Mouse (Mus musculus) heart, postnatal 36 days (tissue): ENCODE results near the gene Hddc3. TPM values are rescaled to one million over a fixed set of nuclear protein-coding genes. Genes with fewer than 3 reads are reported as not detected.

Source experiments
- DNase-seq, 2 experiments: peaks; one replicate each; pipeline ENCODE4 v3.0.0; 2021 to 2022
- intact Hi-C: fragments of 180-260 bp; cut with DNase I; formaldehyde crosslinking; loops from one replicate; pipeline ENCODE4 v1.15.1; 2025
- total RNA-seq, 2 experiments: library from RNA; stranded (reverse); gene quantifications; 2 replicates each; pipeline ENCODE4 v1.2.3; 2021

The Hddc3 gene
- total RNA-seq, 2 experiments from 2014 or later, result 36.1 to 36.4 TPM

DNA sequence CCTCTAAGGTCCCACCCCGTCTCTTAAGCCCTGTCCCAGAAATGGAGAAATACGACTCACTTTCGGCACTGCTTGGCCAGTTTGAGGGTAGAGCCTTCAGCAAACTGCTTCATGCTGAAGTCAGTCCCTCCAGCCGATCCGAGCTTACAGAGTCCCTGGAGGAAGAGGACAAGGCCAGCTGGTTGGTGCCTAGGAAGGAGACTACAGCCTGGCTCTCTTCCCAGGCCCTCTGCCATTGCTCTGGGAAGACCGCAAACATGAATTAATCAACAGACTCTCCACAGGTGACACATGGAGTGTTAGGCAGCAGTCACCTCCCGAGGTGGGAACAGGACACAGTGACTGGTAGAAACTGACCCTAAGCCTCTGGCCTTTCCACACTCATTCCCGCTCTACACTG, 12.6 kb upstream of the Hddc3 start:
- DNase-seq, result no peak
- intact Hi-C loops, result no loop called here

DNA sequence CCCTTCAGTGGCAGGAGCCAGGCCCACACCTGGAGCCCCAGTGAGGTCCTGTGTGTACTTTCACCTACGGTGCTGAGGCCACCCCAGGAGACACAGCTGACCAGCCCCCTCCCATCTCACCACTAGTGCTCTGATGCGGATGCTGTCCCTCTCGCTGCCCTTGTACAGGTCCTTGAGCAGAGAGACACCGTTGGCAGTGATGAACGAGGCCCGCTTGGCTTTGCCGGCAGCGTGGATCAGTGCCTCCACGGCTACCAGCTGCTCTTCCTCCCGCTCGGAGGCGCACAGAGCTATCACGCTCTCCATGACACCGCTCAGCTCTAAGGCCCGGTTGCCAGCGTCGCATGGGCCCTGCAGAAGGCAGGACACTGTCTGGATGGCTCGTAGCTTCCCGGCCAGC, 11.5 kb upstream of the Hddc3 start:
- intact Hi-C loops, result no loop called here
- DNase-seq, result no peak

DNA sequence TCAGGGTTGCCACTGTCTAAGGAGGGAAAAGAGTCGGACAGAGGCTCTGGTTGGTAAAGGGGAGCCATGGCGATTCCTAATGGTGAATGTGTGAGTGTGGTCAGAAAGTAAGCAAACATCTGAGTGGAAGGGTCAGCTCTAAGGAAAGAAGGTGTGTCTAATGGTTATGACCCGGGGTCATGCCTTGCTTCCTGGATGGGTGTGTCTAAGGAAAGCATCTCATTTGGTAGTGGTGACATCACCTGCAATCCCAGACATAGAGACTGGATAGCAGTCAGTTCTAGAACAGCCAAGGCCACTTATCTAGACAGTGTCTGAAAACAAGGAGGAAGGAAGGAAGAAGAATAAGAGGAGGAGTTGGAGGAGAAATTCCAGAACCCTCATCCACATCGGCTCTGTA, 8.1 kb upstream of the Hddc3 start:
- intact Hi-C loops, result no loop called here
- no peak for DNase-seq

DNA sequence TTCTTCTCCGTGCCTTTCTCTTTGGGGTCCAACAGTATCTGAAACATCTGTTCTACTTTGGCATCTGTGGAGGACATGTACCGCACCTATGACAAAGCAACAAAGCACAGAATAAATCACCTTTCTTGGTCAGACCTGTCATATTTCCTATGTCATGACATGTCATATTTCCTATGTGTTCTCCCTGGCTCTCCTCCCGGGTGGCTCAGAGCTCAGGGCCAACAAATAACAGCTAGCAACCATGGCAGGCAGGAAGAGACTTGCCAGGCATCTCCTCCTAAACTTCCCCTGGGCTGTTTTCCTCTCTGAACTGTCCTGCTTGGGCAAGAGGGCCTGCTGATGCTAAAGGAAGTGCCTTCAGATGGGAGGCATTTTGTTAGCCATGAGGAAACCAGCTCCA, 6.0 kb upstream of the Hddc3 start:
- no peak for DNase-seq
- intact Hi-C loops, result no loop called here

DNA sequence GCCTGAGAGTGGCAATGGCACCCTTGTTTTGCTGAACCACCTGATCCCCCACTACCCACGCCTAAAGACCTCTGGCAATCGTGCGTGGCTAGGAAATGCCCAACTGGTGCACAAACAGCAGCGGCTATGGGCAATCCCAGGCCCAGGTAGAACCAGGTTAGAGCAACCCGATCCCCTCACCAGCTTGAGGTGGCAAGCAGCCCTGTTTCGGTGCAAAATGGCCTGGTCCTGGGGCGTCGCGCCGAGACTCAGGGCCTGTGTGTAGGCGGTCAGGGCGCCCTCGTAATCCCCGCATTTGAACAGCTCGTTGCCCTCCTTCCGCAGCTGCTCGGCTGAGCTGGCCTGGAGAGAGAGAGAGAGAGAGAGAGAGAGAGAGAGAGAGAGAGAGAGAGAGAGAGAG, 3.5 kb upstream of the Hddc3 start:
- peak; percentile 23 to 33 for DNase-seq
- intact Hi-C loops, result no loop called here

DNA sequence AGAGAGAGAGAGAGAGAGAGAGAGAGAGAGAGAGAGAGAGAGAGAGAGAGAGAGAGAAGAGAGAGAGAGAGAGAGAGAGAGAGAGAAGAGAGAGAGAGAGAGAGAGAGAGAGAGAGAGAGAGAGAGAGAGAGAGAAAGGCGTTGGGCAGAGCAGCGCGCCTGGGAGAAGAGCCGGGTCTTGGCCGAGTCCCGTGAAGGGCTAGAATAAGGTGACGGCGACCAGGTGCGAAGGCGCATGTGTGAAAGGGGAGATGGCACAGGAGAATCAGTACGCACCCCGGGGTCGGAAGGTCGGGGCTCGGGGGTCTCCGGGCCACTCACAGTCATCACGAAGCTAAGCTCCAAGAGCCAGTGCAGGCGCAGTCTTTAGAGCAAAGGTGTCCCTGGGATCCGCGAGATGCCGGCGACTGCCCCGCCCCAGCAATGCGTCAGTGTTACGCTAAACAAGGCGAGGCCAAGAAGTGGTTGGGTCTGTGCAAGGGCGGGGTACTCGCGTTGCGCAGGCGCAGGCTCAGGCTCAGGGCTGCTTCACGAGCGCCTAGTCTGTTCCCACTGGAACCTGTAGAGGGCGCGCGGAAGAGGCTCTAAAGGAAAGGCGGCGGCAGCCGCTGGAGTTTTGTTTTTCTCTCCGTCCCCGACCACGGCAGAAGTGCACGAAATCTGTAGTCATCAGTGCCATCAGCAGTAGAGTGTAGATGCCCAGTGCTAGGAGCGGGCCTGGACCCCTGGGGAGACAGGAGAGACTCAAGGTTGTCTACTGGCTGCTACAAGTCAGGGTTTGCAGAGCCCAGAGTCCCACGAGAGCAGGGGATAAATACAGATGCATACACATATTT, 2.9 kb upstream of the Hddc3 start:
- intact Hi-C loops, result no loop called here

DNA sequence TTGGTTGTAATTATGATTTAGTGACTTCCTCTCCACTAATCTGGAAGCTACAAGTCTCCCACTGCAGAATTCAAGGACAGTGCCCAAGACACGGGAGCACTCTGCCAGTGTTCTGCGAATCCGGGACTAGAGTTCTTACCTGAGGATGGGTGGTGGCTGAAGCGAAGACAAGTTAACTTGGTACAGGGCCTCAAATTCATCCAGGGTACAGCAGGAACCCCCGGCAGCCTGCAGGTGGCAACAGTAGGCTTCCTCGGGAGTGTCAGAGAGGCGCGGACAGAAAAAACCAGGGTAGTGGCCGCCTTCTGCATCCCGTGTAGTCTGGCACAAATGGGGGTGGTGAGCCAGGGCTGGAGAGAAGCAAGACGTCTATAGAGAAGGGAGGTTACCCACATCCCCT, 2.1 kb upstream of the Hddc3 start, which contains the start of gene Unc45a:
Unc45a (minus strand) TSS at position 213 of the 400 bp plus-strand sequence.
- peak; percentile 65 to 69 for DNase-seq
- intact Hi-C loops, result loop anchor here (1.0 kb wide), 1 partner anchor 30 kb away; no protein-coding TSS in a partner anchor

More for the DNA sequence above, 2.9 kb upstream of the Hddc3 start:
- peak; percentile 98 for DNase-seq

DNA sequence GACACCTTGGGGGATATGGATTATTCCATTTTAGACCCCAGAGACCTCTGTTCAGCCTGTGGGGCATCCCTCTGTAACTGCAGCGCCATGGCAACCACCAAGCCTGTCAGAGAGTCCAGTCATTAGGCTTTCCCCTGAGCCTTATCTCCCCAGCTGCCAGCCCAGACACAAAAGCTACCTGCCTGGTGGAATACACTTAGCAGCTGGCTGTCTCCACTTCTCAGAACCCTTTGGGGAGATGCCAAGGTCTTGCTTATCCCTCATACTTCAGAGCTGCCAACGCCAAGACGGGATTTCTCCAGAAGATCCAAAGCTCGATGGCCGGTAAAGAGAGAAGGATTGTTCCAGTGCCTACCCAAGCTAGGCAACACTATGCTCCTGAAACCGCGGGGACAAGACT, 1.1 kb upstream of the Hddc3 start:
- intact Hi-C loops, result loop anchor here (1.0 to 2.0 kb wide), 3 partner anchors 29 to 243 kb away; no protein-coding TSS in a partner anchor

DNA sequence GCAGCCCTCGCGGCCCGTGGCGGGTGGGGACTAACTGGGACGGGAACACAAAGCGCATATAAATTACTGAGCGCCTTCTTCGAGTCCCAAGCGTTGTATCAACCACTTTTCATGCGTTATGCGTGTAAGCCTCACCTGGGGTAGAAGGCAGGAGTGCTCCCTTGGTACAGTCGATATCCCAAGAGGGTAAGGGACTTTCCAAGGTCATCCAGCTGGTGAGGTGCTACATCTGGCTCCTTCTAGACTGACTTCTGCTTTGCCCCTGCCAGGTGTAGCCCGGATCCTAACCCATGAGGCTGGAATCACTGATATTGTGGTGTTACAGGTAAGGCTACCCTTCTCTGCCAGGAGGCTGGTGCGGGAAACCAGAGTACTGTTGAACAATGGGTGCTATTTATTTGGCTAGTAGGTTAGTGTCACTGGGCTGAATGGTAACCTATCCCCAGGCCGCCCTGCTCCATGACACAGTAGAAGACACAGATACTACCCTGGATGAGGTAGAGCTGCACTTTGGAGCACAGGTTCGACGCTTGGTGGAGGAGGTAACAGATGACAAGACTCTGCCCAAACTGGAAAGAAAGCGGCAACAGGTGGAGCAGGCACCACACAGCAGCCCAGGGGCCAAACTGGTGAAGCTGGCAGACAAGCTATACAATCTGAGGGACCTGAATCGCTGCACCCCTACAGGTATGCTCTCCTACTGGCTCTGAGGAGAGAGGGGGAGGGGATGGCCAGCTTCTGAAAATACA, 540 bp downstream of the Hddc3 start:
- DNase-seq, result no peak
- intact Hi-C loops, result loop anchor here (2.0 kb wide), 2 partner anchors 33 to 241 kb away; no protein-coding TSS in a partner anchor

More for the DNA sequence above, 1.1 kb upstream of the Hddc3 start:
- no peak for DNase-seq

DNA sequence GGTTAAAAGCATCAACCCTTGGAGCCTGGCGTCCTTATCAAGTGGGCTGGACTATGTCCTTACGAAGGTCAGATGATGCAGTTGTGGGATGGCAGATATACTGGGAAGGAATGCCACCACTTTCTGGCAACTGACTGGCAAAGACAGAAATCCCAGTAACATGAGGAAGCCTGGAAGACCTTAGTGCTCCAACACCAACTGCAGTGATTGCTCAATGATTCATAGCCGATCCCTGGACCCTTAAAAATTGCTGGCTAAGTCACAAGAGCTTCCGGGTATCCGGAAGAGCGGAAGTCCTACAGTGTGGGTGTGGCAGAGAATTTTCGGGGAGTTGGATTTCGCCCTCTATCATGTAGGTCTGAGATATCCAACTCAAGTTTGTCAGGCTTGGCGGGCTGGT, 3.3 kb downstream of the Hddc3 start:
- DNase-seq, result no peak
- intact Hi-C loops, result no loop called here

DNA sequence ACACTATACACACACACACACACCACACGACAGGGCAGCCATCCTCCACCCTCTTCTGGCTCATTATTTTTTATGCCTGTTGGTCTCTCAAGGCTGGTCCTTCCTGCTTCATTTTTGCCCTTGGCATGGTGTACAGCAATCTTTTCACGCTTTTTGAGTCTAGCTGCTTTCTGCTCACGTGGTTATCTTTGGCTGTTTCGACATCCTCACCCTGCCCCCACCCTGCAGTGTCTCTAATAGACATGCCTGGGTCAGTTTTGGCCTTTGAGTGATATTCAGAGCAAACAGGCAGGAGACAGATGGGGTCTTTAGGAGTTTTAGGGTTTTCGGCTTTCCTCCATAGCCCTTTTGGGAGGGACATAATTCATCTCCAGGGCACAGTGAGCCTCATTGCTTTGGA, 3.9 kb downstream of the Hddc3 start:
- no peak for DNase-seq
- intact Hi-C loops, result no loop called here

DNA sequence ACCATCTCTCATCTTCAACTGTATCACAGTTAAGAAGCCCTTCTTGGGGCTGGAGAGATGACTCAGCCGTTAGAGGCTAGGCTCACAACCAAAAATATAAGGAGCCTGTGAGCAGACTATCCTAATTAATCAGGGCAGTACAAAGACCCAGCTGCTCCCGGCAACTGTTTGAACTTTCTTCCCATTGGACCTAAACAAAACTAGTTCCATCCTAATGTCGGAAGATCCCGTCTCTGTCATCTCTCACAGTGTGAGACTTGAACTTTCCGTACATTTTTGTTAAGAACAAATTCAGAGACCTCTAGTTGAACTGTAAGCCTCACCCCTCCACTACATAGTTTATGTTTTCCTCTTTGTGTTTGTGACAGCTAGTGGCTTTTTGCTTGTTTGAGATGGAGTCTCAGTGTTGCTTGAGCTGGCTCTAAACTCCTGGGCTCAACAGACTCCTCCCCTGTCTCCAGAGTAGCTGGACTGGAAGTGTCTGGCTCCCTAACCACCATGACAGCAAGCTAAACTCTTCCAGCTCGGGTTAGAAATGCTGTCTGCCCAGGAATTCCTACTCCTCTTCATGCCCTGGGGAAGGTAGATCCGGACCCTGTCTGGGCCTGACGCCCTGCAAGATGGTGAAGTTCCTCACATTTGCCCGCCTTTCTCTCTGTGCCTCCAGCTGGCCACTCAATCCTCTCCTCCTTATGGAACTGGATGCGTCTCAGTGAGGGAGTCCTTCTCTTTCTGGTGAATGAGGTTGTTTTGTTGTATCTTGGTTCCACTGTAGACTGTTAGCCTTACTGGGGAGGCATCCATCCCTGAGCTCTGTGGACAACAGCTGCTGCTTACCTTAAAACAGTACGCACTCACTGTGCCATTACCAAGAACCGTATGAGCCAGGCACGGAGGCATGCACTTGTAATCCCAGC, 5.0 kb downstream of the Hddc3 start:
- DNase-seq, result no peak
- intact Hi-C loops, result no loop called here

DNA sequence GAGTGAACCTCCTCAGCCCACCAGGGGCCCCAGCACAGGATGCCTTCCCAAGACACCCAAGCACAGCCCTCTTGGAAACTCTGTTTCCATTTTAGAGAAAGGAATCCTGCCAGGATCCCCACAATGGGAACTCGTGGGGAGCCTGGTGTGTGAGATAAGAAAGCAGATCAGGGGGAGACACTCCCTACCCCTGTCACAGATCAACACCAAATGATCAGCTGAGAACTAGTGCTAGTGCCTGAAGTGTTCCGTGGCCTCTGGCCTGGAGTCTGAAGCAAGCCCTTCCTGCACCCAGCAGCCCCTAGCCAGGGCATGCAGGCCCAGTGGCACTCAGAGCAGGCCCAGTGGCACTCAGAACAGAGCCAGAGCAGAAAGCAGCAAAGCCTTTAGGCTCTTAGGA, 7.9 kb downstream of the Hddc3 start:
- no peak for DNase-seq
- intact Hi-C loops, result no loop called here

DNA sequence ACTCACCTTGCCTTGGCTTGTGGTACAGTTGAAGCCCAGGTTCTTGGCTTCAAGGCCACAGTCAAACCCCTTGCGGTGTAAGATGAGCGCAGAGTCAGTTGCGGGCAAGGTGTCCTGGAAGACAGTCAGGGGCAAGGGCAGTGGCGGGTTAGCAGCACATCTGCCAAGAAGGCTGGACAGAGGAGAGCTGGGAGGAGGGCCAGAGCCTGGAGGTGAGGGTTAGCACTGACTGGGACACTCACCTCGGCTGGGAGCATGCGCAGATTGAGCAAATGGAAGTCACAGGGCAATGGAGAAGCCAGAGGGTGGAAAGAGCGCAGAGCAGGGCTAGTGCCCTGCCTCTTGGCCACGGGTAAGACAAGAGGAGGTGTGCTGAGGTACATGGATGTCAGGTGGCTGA, 10.0 kb downstream of the Hddc3 start:
- intact Hi-C loops, result no loop called here
- DNase-seq, result no peak

DNA sequence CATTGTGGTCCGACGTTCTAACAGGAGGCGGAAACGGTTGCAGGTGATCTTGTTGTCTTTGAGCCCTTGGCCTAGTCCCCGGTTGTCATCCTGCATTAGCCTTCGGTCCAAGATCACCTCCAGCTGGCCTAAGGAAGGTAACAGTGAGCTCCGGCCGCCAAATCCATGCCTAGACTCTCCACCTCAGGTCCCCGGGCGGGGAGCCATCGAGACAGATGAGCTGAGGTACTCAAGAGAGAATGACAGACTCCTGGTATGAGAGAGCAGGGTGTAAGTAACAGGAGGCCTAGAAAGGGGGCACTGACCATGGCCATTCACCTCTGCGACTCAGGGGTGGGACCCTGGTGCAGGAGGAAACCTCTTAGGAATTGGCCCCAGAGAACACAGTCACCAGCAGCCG, 13.4 kb downstream of the Hddc3 start:
- intact Hi-C loops, result no loop called here
- no peak for DNase-seq

DNA sequence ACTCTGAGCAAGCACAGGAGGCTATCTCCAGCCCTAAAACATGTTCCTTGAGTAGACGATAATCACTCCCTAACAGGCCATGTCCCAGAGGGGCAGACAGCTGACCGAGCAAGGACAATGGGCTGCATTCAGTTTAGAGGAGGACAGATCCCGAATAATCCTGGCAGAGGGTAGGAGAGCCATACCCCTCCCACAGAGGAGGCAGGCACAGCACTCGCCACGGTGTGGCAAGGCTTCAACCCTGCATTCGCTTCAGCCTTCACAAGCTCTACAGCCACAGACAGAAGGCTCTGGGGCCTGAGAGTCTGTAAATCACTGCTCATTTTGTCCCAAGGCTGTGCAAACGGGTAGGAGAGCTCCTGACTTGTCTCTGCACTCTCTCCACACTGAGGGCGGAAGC, 14.3 kb downstream of the Hddc3 start:
- no peak for DNase-seq
- intact Hi-C loops, result no loop called here

DNA sequence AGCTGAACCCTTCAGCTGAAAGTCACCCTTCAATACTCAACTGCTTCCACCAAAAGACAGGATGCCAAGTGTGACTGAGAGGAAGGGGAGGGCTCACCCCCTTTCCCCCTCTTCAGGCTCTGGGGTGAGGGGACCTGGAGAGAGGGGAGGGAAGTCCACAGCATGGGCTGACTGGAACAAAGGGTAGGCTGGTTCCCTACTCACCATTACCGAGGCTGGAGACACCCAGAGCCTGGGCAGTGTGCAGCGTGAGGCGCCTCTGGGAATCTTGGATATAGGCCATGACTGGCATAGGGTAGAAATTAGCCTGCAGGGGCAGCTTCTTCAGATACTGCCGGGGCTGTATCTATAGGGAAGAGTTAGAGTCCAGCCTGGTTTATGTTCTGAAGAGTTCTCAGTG, 15.1 kb downstream of the Hddc3 start:
- no peak for DNase-seq
- intact Hi-C loops, result no loop called here

DNA sequence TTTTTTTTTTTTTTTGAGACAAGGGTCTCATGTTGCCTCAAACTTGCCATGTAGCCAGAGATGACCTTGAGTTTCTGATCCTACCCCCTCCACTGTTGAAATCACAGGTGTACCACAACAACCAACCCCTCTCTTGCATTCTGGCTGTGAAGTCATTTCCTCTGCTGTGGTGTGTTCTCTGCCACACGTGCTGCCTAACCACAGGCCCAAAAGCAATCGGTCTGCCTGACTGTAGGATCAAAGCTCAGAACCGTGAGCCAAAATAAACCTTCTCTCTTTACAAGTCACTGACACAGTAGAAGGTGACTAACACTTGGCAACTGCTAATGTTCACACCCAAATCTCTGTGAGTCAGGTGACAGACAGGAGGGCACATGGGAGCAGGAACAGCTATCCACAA, 17.5 kb downstream of the Hddc3 start:
- DNase-seq, result no peak
- intact Hi-C loops, result no loop called here

DNA sequence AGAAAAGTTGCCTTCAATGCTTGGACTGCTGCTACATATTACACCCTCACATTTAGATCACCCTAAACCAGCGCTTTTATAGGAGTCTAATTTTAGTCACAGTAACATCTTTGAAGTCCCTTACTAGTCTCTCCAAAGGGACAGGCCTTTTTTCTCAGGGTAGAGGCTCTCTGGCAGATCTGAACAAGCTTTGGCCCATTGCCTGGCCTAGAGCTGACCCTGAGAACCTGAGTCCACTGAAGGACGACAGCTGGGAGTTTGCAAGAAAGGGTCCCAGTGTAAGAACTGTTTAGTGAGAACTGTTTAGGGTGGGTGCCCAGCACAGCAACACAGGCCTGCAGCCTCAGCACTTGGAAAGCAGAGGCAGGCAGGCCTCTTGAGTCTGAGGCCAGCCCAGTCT, 22.9 kb downstream of the Hddc3 start:
- intact Hi-C loops, result no loop called here
- DNase-seq, result no peak

DNA sequence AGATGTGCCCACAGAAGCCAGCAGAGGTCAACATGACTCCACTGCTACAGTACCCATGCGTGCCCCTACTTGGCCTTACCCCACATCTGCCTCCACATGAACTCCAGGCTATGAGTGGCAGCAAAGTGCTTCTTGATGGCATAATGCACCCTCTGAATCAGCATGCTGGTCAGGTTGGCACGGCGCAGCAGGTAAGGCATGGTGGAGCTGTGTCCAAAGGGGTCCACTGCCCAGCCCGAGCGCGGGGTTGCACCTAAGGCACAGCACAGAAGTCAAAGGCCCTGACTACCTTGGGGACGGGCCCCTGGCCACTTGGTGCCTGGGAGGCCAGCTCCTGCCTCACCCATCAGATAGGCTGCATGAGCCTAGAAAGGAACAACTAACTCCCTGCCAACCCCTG, 24.3 kb downstream of the Hddc3 start:
- intact Hi-C loops, result no loop called here
- no peak for DNase-seq

DNA sequence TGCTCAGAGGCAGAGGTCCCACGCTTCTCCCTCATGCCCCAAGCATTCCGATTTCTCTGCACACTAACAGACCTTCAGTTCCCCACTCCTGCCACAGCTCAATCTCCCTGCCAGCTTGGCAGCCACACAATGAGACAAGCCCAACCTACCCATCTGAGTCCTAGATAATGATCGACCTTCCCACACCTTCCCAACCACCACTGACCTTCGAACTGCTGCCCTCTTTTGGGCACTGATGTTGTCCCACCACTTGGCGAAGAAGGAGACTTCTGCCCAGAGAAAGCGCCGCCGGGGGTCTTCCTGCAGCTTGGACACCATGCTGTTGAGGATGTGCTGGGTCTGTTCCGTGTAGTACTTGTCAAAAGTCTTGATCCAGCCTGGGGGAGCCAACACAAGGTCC, 25.1 kb downstream of the Hddc3 start:
- no peak for DNase-seq
- intact Hi-C loops, result no loop called here
